Mouse (Mus musculus) CH12.LX (cell line): Measurements from ENCODE around the gene Skor1. TPM values are rescaled to one million over a fixed set of nuclear protein-coding genes. Genes with fewer than 3 reads are reported as not detected.

ENCODE experiments used
- DNase-seq: peaks from one replicate; pipeline ENCODE4 v3.0.0-alpha.2; 2013; ENCODE audit errors: extremely low read depth
- H3K27ac ChIP-seq: 2 replicates; pipeline ENCODE4 v1.5.1; 2012; ENCODE audit warnings: low read depth, mild to moderate bottlenecking, control low read depth, moderate library complexity; ENCODE audit not compliant: insufficient read depth
- H3K27me3 ChIP-seq: replicated peaks from 2 replicates; pipeline ENCODE3; 2012; ENCODE audit warnings: inconsistent platforms
- H3K36me3 ChIP-seq, 2 experiments: replicated peaks in 1 of 2; 2 replicates each; pipeline versions ENCODE3 to v1.6.1; 2012; ENCODE audit warnings: inconsistent platforms in 1 of 2, low read length in 1 of 2, mild to moderate bottlenecking in 1 of 2, mixed read lengths in 1 of 2, moderate library complexity in 1 of 2; ENCODE audit not compliant: control insufficient read depth in 1 of 2, insufficient read depth in 1 of 2
- H3K4me1 ChIP-seq, 2 experiments: 2 replicates each; pipeline ENCODE4 v1.6.1; 2012; ENCODE audit warnings: inconsistent platforms in 1 of 2, moderate library complexity in 1 of 2; ENCODE audit not compliant: insufficient read depth in 2 of 2, control insufficient read depth in 1 of 2
- H3K4me2 ChIP-seq: 2 replicates; pipeline ENCODE4 v1.6.1; 2012; ENCODE audit warnings: low read depth, mild to moderate bottlenecking, control low read depth; ENCODE audit not compliant: poor library complexity, insufficient read depth, severe bottlenecking
- H3K4me3 ChIP-seq, 3 experiments: fragments of 150-350 bp in 1 of 3; sonication (generic) in 1 of 3; replicated peaks in 1 of 3; 2 replicates each; pipeline versions ENCODE3 to v1.5.1; 2011 to 2012; ENCODE audit warnings: low read depth in 2 of 3, low read length in 2 of 3, mild to moderate bottlenecking in 2 of 3, moderate library complexity in 2 of 3, control low read depth in 1 of 3, improper control_type of control experiment in 1 of 3, inconsistent platforms in 1 of 3, mixed read lengths in 1 of 3; ENCODE audit not compliant: poor library complexity in 1 of 3
- H3K79me2 ChIP-seq: replicated peaks from 2 replicates; pipeline ENCODE4 v1.6.1; 2012; ENCODE audit warnings: mild to moderate bottlenecking, moderate library complexity; ENCODE audit not compliant: control insufficient read depth, poor library complexity, insufficient read depth, severe bottlenecking; ENCODE audit errors: extremely low read depth
- H3K9ac ChIP-seq: 2 replicates; pipeline ENCODE4 v1.6.1; 2012; ENCODE audit warnings: low read depth, mild to moderate bottlenecking, control low read depth, moderate library complexity; ENCODE audit not compliant: insufficient read depth
- H3K9me3 ChIP-seq: replicated peaks from 2 replicates; pipeline ENCODE3; 2012; ENCODE audit warnings: low read length, inconsistent platforms, mixed read lengths
- CHD2 ChIP-seq: IDR thresholded peaks from 2 replicates; pipeline ENCODE4 v1.6.1; 2011; ENCODE audit warnings: low read length, improper control_type of control experiment
- CTCF ChIP-seq, 2 experiments: IDR thresholded peaks in 1 of 2; conservative IDR thresholded peaks in 1 of 2; 2 replicates each; pipeline ENCODE4 v1.5.1; 2011 to 2012; ENCODE audit warnings: low read depth in 2 of 2, low read length in 2 of 2, improper control_type of control experiment in 1 of 2, inconsistent platforms in 1 of 2, mild to moderate bottlenecking in 1 of 2, moderate library complexity in 1 of 2
- E2F4 ChIP-seq: IDR thresholded peaks from 2 replicates; pipeline ENCODE4 v1.6.1; 2011; ENCODE audit warnings: low read depth, low read length, improper control_type of control experiment; ENCODE audit not compliant: insufficient replicate concordance
- ELF1 ChIP-seq: IDR thresholded peaks from 2 replicates; pipeline ENCODE4 v1.6.1; 2014; ENCODE audit warnings: low read depth, mild to moderate bottlenecking, inconsistent platforms, low read length, improper control_type of control experiment
- EP300 ChIP-seq: IDR thresholded peaks from 2 replicates; pipeline ENCODE4 v1.6.1; 2011; ENCODE audit warnings: low read length, improper control_type of control experiment
- ETS1 ChIP-seq: conservative IDR thresholded peaks from 2 replicates; pipeline ENCODE4 v1.6.1; 2012; ENCODE audit warnings: low read depth, mild to moderate bottlenecking, inconsistent platforms, low read length, improper control_type of control experiment, moderate library complexity
- GABPA ChIP-seq: IDR thresholded peaks from 2 replicates; pipeline ENCODE4 v1.6.1; 2012; ENCODE audit warnings: low read depth, low read length, improper control_type of control experiment, inconsistent platforms; ENCODE audit not compliant: insufficient replicate concordance
- HCFC1 ChIP-seq: IDR thresholded peaks from 2 replicates; pipeline ENCODE4 v1.6.1; 2012; ENCODE audit warnings: low read depth, mild to moderate bottlenecking, inconsistent platforms, low read length, improper control_type of control experiment
- JUN ChIP-seq: IDR thresholded peaks from 2 replicates; pipeline ENCODE4 v1.6.1; 2011; ENCODE audit warnings: low read depth, mild to moderate bottlenecking, low read length, improper control_type of control experiment, moderate library complexity; ENCODE audit not compliant: insufficient read depth
- JUND ChIP-seq: conservative IDR thresholded peaks from 2 replicates; pipeline ENCODE4 v1.6.1; 2011; ENCODE audit warnings: low read depth, low read length, improper control_type of control experiment
- MAX ChIP-seq: IDR thresholded peaks from 2 replicates; pipeline ENCODE4 v1.6.1; 2011; ENCODE audit warnings: low read length, improper control_type of control experiment
- MXI1 ChIP-seq: IDR thresholded peaks from 2 replicates; pipeline ENCODE4 v1.6.1; 2011; ENCODE audit warnings: mild to moderate bottlenecking, low read depth, low read length, improper control_type of control experiment
- MYC ChIP-seq: IDR thresholded peaks from 2 replicates; pipeline ENCODE4 v1.6.1; 2011; ENCODE audit warnings: low read depth, mild to moderate bottlenecking, improper control_type of control experiment, low read length
- NRF1 ChIP-seq: IDR thresholded peaks from 2 replicates; pipeline ENCODE4 v1.6.1; 2014; ENCODE audit warnings: low read depth, mild to moderate bottlenecking, inconsistent platforms, low read length, improper control_type of control experiment, moderate library complexity
- POLR2AphosphoS2 ChIP-seq: IDR thresholded peaks from 2 replicates; pipeline ENCODE4 v1.6.1; 2011; ENCODE audit warnings: low read depth, low read length, improper control_type of control experiment
- RAD21 ChIP-seq: IDR thresholded peaks from 2 replicates; pipeline ENCODE4 v1.6.1; 2011; ENCODE audit warnings: low read depth, mild to moderate bottlenecking, low read length, improper control_type of control experiment, moderate library complexity
- SMC3 ChIP-seq: IDR thresholded peaks from 2 replicates; pipeline ENCODE4 v1.6.1; 2011; ENCODE audit warnings: low read depth, low read length, improper control_type of control experiment
- TBP ChIP-seq: conservative IDR thresholded peaks from 2 replicates; pipeline ENCODE4 v1.6.1; 2011; ENCODE audit warnings: low read depth, low read length, improper control_type of control experiment
- TCF12 ChIP-seq: IDR thresholded peaks from 2 replicates; pipeline ENCODE4 v1.6.1; 2014; ENCODE audit warnings: low read depth, mild to moderate bottlenecking, inconsistent platforms, low read length, improper control_type of control experiment
- USF1 ChIP-seq: IDR thresholded peaks from 2 replicates; pipeline ENCODE4 v1.6.1; 2014; ENCODE audit warnings: low read depth, mild to moderate bottlenecking, inconsistent platforms, low read length, improper control_type of control experiment
- ZC3H11A ChIP-seq: IDR thresholded peaks from 2 replicates; pipeline ENCODE4 v1.6.1; 2012; ENCODE audit warnings: low read depth, mild to moderate bottlenecking, inconsistent platforms, low read length, improper control_type of control experiment
- ZNF384 ChIP-seq: IDR thresholded peaks from 2 replicates; pipeline ENCODE4 v1.6.1; 2012; ENCODE audit warnings: low read depth, low read length, improper control_type of control experiment, inconsistent platforms
- dilution Hi-C: fragments of 300-500 bp; cut with MboI; formaldehyde crosslinking; loops from 2 replicates; pipeline ENCODE4 v1.14.3; 2020; ENCODE audit warnings: low sequenced_read_pairs; ENCODE audit not compliant: extremely low pct_unique_long_range_greater_than_20kb, extremely low pct_ligation_motif_present
- in situ Hi-C: fragments of 300-500 bp; cut with MboI; formaldehyde crosslinking; loops from 3 replicates; pipeline ENCODE4 v1.14.3; 2019; ENCODE audit warnings: low sequenced_read_pairs, low pct_ligation_motif_present, low pct_unique_long_range_greater_than_20kb, mixed read lengths
- polyA plus RNA-seq: library from polyadenylated mRNA; unstranded; fragments of >175 nt; gene quantifications from 2 replicates; pipeline ENCODE4 v1.2.1, GENCODE M21; 2012; ENCODE audit warnings: low read depth; ENCODE audit not compliant: insufficient read length
- total RNA-seq, 2 experiments: library from RNA; depleted of rRNA; stranded (reverse); fragments of 300-350 nt in 1 of 2; fragments of >200 nt in 1 of 2; gene quantifications; 2 replicates each; pipeline ENCODE4 v1.2.3; 2012 to 2014

Skor1 gene
- total and polyA plus RNA-seq, 3 experiments: not detected

DNA sequence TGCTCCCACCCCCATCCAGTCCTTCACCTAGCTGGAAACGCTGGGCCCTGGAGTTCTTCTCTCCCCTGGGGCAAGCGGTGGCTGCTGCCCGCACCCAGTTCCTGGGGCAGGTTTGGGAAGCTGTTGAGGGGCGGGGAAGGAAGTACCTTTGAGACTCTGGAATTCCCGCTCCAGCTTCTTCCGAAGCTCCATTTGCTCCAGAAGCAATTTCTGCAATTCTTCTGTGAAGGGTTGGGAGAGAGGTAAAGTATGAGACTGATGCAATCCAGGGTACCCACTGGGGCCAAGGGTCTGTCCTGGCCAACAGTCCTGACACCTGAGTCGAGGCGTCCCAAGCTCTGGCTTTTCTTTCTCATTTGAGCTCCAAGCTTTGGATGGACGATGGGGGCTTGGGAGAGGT is 8.6 kb downstream of the Skor1 start:
- in situ Hi-C loops: no loop called here
- H3K9ac ChIP-seq: no peak overlapping the region
- no peak for DNase-seq
- no peak for TF ChIP-seq HCFC1
- TF ChIP-seq NRF1: no peak
- TF ChIP-seq USF1: no peak
- TF ChIP-seq JUN: no peak
- TF ChIP-seq ZC3H11A: no peak
- no peak for TF ChIP-seq E2F4
- no peak for TF ChIP-seq ELF1
- no peak for TF ChIP-seq CTCF (conservative IDR thresholded peaks at IDR 0.05 in 1 of 2, IDR thresholded peaks at IDR 0.05 in 1 of 2; ENCODE audit: low read depth in 2 of 2, low read length in 2 of 2)
- no peak for TF ChIP-seq ETS1
- no peak for TF ChIP-seq TBP
- no peak for TF ChIP-seq SMC3
- no peak for TF ChIP-seq CHD2
- no peak for TF ChIP-seq MAX
- no peak for TF ChIP-seq POLR2AphosphoS2
- TF ChIP-seq JUND: no peak
- no peak for TF ChIP-seq EP300
- no peak overlapping the region for H3K4me2 ChIP-seq
- dilution Hi-C loops: no loop called here
- H3K27ac ChIP-seq: no peak overlapping the region
- H3K4me3 ChIP-seq: no peak overlapping the region
- peaks cover 6% of the 10 kb centered on the region for H3K27me3 ChIP-seq
- H3K36me3 ChIP-seq: no peaks in the 10 kb centered on the region
- H3K4me1 ChIP-seq: peaks cover 0 to 25% of the 10 kb centered on the region in 2 experiments; a peak in 2 of 4 replicates
- H3K9me3 ChIP-seq: peaks cover 37% of the 10 kb centered on the region
- no peaks in the 10 kb centered on the region for H3K79me2 ChIP-seq

DNA sequence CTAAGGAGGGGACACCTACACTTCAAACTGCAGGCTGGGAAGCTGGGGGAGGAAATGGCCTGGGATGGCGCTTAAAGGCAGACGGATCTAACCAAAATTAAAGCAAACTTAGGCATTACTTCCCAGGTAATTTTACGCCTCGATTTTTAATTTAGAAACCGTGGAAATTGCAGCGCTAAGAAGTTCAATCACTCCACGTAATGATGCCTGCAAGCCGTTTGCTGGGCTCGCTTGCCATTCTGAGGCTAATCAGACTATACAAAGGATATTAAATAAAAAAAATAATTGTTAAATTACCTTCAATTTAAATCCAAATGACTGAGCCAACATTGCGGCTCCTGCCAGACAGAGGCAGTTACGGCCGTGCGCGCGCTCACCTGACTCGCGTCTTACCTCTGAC is 9.1 kb downstream of the Skor1 start:
- H3K36me3 ChIP-seq: no peaks in the 10 kb centered on the region

More for the DNA sequence above, 9.1 kb downstream of the Skor1 start:
- Histone ChIP-seq H3K4me3 (no peak overlapping the region), H3K27ac (no peak overlapping the region), H3K79me2 (no peaks in the 10 kb centered on the region), H3K9me3 (peaks cover 32% of the 10 kb centered on the region), H3K9ac (no peak overlapping the region), H3K4me1 (peaks cover 0 to 28% of the 10 kb centered on the region in 2 experiments; a peak in 2 of 4 replicates), H3K27me3 (peaks cover 11% of the 10 kb centered on the region), H3K4me2 (no peak overlapping the region)
- TF ChIP-seq HCFC1 (no peak), RAD21 (no peak), ELF1 (no peak), ZNF384 (no peak), TCF12 (no peak), TBP (no peak), MAX (no peak), MYC (no peak), GABPA (no peak), ZC3H11A (no peak), MXI1 (no peak)
- no peak for DNase-seq
- in situ Hi-C loops (loop anchor here (10.0 kb wide), 3 partner anchors 325 to 705 kb away; no protein-coding TSS in a partner anchor), dilution Hi-C loops (no loop called here)
